ENCODE assay signal across 20 mouse cellular contexts in genomic region chr4:63068499-63069175, GRCm38 (mm10).
DNase-seq lines count a peak whose midpoint lies in the region; ATAC-seq and TF ChIP-seq lines count a peak whose summit lies in the region.
"Had no signal": no experiment of that assay in that cellular context is flagged by ENCODE, and none has a peak within 500 bp of the region (broad histone marks: within the 10 kb centered on the region; RNA-seq: fewer than 3 reads in every experiment).

No protein-coding gene starts in this region.

- no peak overlapping the region for H3K4me3 ChIP-seq in forebrain, embryonic 16.5 days (replicated peaks; ENCODE audit: low read length)
- no peak overlapping the region for H3K4me3 ChIP-seq in forebrain, postnatal 0 days (ENCODE audit: low read depth, low read length)
- no peak overlapping the region for H3K4me3 ChIP-seq in left cerebral cortex, adult 2 months
- H3K4me3 ChIP-seq: embryonic facial prominence, embryonic 12.5 days; forebrain, embryonic 10.5 days; heart, embryonic 10.5 days; midbrain, embryonic 10.5 days; neural tube, embryonic 15.5 days had no signal

- no peak overlapping the region for H3K27ac ChIP-seq in forebrain, embryonic 16.5 days (ENCODE audit: low read length)
- H3K27ac ChIP-seq in forebrain, postnatal 0 days (ENCODE audit: low read depth, low read length) = no peak overlapping the region
- no peak overlapping the region for H3K27ac ChIP-seq in left cerebral cortex, adult 2 months
- H3K27ac ChIP-seq: embryonic facial prominence, embryonic 12.5 days; forebrain, embryonic 10.5 days; heart, embryonic 10.5 days; midbrain, embryonic 10.5 days; neural tube, embryonic 15.5 days had no signal

- no peaks in the 10 kb centered on the region for H3K9me3 ChIP-seq in forebrain, embryonic 16.5 days (ENCODE audit: control insufficient read depth, low read length)
- no peaks in the 10 kb centered on the region for H3K9me3 ChIP-seq in forebrain, postnatal 0 days (ENCODE audit: low read length)
- H3K9me3 ChIP-seq: embryonic facial prominence, embryonic 12.5 days; forebrain, embryonic 10.5 days; heart, embryonic 10.5 days; midbrain, embryonic 10.5 days; neural tube, embryonic 15.5 days had no signal

- no peak overlapping the region for H3K4me2 ChIP-seq in forebrain, embryonic 16.5 days (ENCODE audit: low read length)
- no peak overlapping the region for H3K4me2 ChIP-seq in forebrain, postnatal 0 days (ENCODE audit: low read depth)
- H3K4me2 ChIP-seq: embryonic facial prominence, embryonic 12.5 days; neural tube, embryonic 15.5 days had no signal

- H3K9ac ChIP-seq in forebrain, embryonic 16.5 days (replicated peaks; ENCODE audit: low read depth, low read length) = no peak overlapping the region
- no peak overlapping the region for H3K9ac ChIP-seq in forebrain, postnatal 0 days
- H3K9ac ChIP-seq: embryonic facial prominence, embryonic 12.5 days; neural tube, embryonic 15.5 days had no signal

- DNase-seq in forebrain, postnatal 0 days = no peak
- DNase-seq in kidney, postnatal 10 days = peak; percentile 11
- DNase-seq in kidney, adult 11 months = no peak
- DNase-seq in NIH3T3 (ENCODE audit: low read depth) = peak; percentile 63
- peak; percentile 43 to 60 for DNase-seq in left cerebral cortex, adult 2 months (ENCODE audit: extremely low spot score in 1 of 2, low spot score in 2 of 2)
- DNase-seq in adrenal gland, postnatal 36 days = no peak
- DNase-seq in embryo, embryonic 10.5 days (ENCODE audit: low spot score) = no peak
- DNase-seq: cerebellum, adult 11 months; cerebellum, postnatal 36 days; gastrocnemius, postnatal 14 days; heart, postnatal 36 days; retina, postnatal 1 day; thymus, postnatal 4 days had no signal

- no peaks in the 10 kb centered on the region for H3K4me1 ChIP-seq in forebrain, embryonic 16.5 days (replicated peaks; ENCODE audit: control insufficient read depth, insufficient read depth, low read length)
- no peaks in the 10 kb centered on the region for H3K4me1 ChIP-seq in forebrain, postnatal 0 days (ENCODE audit: insufficient read depth)
- H3K4me1 ChIP-seq: embryonic facial prominence, embryonic 12.5 days; midbrain, embryonic 10.5 days had no signal

- no peak for TF ChIP-seq CTCF in forebrain, postnatal 0 days (IDR thresholded peaks at IDR 0.05; ENCODE audit: low read depth)
- no peak for TF ChIP-seq CTCF in left cerebral cortex, adult 2 months (IDR thresholded peaks at IDR 0.05)

- H3K27me3 ChIP-seq in forebrain, embryonic 16.5 days (replicated peaks; ENCODE audit: control insufficient read depth, insufficient read depth, low read length) = no peaks in the 10 kb centered on the region
- no peaks in the 10 kb centered on the region for H3K27me3 ChIP-seq in forebrain, postnatal 0 days (ENCODE audit: insufficient read depth, low read length)
- H3K27me3 ChIP-seq: embryonic facial prominence, embryonic 12.5 days; neural tube, embryonic 15.5 days had no signal

- intact Hi-C loops in left cerebral cortex, adult 2 months (cut with DNase I) = no loop called here

- no peaks in the 10 kb centered on the region for H3K36me3 ChIP-seq in forebrain, embryonic 16.5 days (ENCODE audit: control insufficient read depth, insufficient read depth)
- no peaks in the 10 kb centered on the region for H3K36me3 ChIP-seq in forebrain, postnatal 0 days (ENCODE audit: insufficient read depth)
- H3K36me3 ChIP-seq: embryonic facial prominence, embryonic 12.5 days; heart, embryonic 10.5 days; neural tube, embryonic 15.5 days had no signal

- 92% methylated on average over 12 of the region's 12 CpGs for WGBS in forebrain, embryonic 16.5 days
- WGBS in forebrain, postnatal 0 days = 93% methylated on average over 12 of the region's 12 CpGs

- 0 out of 2 replicates have a peak, but pooled peaks have one; percentile 26 for ATAC-seq in forebrain, embryonic 16.5 days
- no peak for ATAC-seq in forebrain, postnatal 0 days
- ATAC-seq: hindbrain, embryonic 16.5 days had no signal

Comparison
In these comparisons a context has a peak if more than half of its experiments do, and no peak if none do; other contexts are left out.
1. DNase-seq: peak in kidney, postnatal 10 days (single experiment), NIH3T3 (single experiment) and left cerebral cortex, adult 2 months (2 of 2); none in forebrain, postnatal 0 days (single experiment), kidney, adult 11 months (single experiment), adrenal gland, postnatal 36 days (0 of 2) and embryo, embryonic 10.5 days (single experiment).